Mouse (Mus musculus): ENCODE results near the gene Tlnrd1. TPM values are rescaled to one million over a fixed set of nuclear protein-coding genes. Genes with fewer than 3 reads are reported as not detected.

Gene Tlnrd1
- polyA plus RNA-seq, 1 experiment from 2014 or later: 11.1 TPM

GRCm38 (mm10) chr7:83840076-83840475, 44.0 kb downstream of the Tlnrd1 start:
- no peak overlapping the region for H3K4me3 ChIP-seq (replicated peaks; ENCODE audit: low read depth, low read length)
- H3K36me3 ChIP-seq (ENCODE audit: control insufficient read depth, insufficient read depth, low read length): no peaks in the 10 kb centered on the region
- H3K27me3 ChIP-seq (ENCODE audit: control insufficient read depth, insufficient read depth, low read length): no peaks in the 10 kb centered on the region
- DNase-seq (no peak), ATAC-seq (ENCODE audit: low FRiP score, low TSS enrichment) (no peak)
- no peak overlapping the region for H3K9ac ChIP-seq (replicated peaks; ENCODE audit: low read length)
- H3K4me1 ChIP-seq (ENCODE audit: control insufficient read depth, insufficient read depth, low read length): no peaks in the 10 kb centered on the region
- 84% methylated on average over 2 of the region's 2 CpGs for WGBS
- H3K27ac ChIP-seq (replicated peaks; ENCODE audit: low read depth, low read length): no peak overlapping the region
- no peak overlapping the region for H3K4me2 ChIP-seq (ENCODE audit: low read length)
- no peaks in the 10 kb centered on the region for H3K9me3 ChIP-seq (ENCODE audit: control insufficient read depth, low read length)

- DNase-seq: no peak
- no peak overlapping the region for H3K9ac ChIP-seq (replicated peaks; ENCODE audit: low read length)
- WGBS: 81% methylated on average over 5 of the region's 5 CpGs
- no peaks in the 10 kb centered on the region for H3K4me1 ChIP-seq (ENCODE audit: control insufficient read depth, insufficient read depth, low read length)
- H3K27ac ChIP-seq (replicated peaks; ENCODE audit: low read depth, low read length): no peak overlapping the region
- no peaks in the 10 kb centered on the region for H3K9me3 ChIP-seq (ENCODE audit: control insufficient read depth, low read length)
- H3K27me3 ChIP-seq (ENCODE audit: control insufficient read depth, insufficient read depth, low read length): no peaks in the 10 kb centered on the region
- no peaks in the 10 kb centered on the region for H3K36me3 ChIP-seq (ENCODE audit: control insufficient read depth, insufficient read depth, low read length)
- no peak for ATAC-seq (ENCODE audit: low FRiP score, low TSS enrichment)
- no peak overlapping the region for H3K4me3 ChIP-seq (replicated peaks; ENCODE audit: low read depth, low read length)
- H3K4me2 ChIP-seq (ENCODE audit: low read length): no peak overlapping the region
Measured at GRCm38 (mm10) chr7:83838525-83839224, 45.4 kb downstream of the Tlnrd1 start.

Other genes with a start within 250 kb of the Tlnrd1 start
- 0.43 and 0.70 TPM in 2 replicates for gene Il16, start 138.6 kb downstream of the Tlnrd1 start, polyA plus RNA-seq (2014; fragmentation: Nextera tagmentation; extraction: Ambion mirVana)
- 0.49 and 0.55 TPM in 2 replicates for gene Cfap161, start 89.4 kb downstream of the Tlnrd1 start, polyA plus RNA-seq (2014; fragmentation: Nextera tagmentation; extraction: Ambion mirVana)
- gene Mesd, start 161 bp upstream of the Tlnrd1 start, polyA plus RNA-seq (2014; fragmentation: Nextera tagmentation; extraction: Ambion mirVana): 41.0 and 50.6 TPM in 2 replicates
- gene Cemip, start 202.2 kb upstream of the Tlnrd1 start, polyA plus RNA-seq (2014; fragmentation: Nextera tagmentation; extraction: Ambion mirVana): 0.28 and 0.49 TPM in 2 replicates

Measured in midbrain, embryonic 14.5 days (tissue).